Mouse (Mus musculus): ENCODE measurements at regions not wholly inside any gene's neighbourhood (a gene's known extent, or its start where the extent isn't known, plus 50 kb on each side); places are given as distances from the start of the nearest gene placed in this dataset.

DNA sequence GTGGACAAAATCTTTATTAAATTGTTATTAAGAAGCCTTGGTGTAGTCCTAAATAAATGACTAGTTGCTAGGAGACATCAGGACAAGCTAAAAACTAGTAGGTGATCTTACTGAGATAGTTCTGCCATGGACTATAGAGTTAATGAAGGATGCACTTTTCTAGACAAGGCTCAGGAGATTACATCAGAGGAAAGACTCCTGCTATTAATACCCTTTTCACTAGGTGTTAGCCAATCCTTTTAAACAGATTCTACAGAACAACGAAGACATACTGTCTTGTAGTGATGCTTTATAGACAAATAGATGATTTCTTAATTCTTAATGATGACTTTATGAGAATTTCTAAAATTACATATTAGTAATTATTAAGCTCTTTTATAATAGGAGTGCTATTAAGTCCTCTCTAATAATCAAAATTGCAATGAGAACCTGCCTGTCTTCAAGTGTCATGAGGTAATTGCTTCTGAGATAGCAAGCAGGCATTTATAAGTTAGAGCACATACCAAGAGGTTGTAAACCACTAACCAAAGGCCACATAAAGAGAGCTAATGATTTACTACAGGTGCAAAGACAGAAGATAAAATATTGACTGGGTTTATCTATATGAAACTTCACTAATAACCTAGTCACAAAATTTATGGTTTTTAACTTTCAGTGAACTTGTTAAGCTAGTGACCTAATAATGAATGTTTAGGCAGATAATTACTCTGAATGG lies 647.9 kb upstream of the Kirrel3 start:
- TF ChIP-seq CTCF (conservative IDR thresholded peaks at IDR 0.05 in 1 of 2, IDR thresholded peaks at IDR 0.05 in 1 of 2; ENCODE audit: low read depth in 2 of 2, low read length in 2 of 2) (no peak), TCF12 (IDR thresholded peaks at IDR 0.05; ENCODE audit: low read depth, low read length) (no peak), EP300 (IDR thresholded peaks at IDR 0.05; ENCODE audit: low read length) (no peak), POLR2A (IDR thresholded peaks at IDR 0.05; ENCODE audit: low read depth, low read length) (no peak), SIN3A (IDR thresholded peaks at IDR 0.05; ENCODE audit: low read length) (no peak), UBTF (IDR thresholded peaks at IDR 0.05; ENCODE audit: low read depth, low read length) (no peak), BHLHE40 (IDR thresholded peaks at IDR 0.05; ENCODE audit: low read depth, low read length) (no peak), NRF1 (IDR thresholded peaks at IDR 0.05; ENCODE audit: low read depth, low read length) (no peak)
